Mouse (Mus musculus) heart, adult 2 months (tissue): ENCODE measurements around the gene Gpr1.

Source experiments
- CTCF ChIP-seq: fragments of 200-600 bp; IDR thresholded peaks from 2 replicates; pipeline ENCODE4 v1.8.1; 2022; ENCODE audit warnings: antibody characterized with exemption, mild to moderate bottlenecking, moderate library complexity
- EP300 ChIP-seq: fragments of 200-500 bp; IDR thresholded peaks from 2 replicates; pipeline ENCODE4 v1.6.1; 2011; ENCODE audit warnings: low read depth, low read length, control low read depth; ENCODE audit not compliant: insufficient read depth
- POLR2A ChIP-seq: fragments of 200-500 bp; IDR thresholded peaks from 2 replicates; pipeline ENCODE4 v1.6.1; 2011; ENCODE audit warnings: mild to moderate bottlenecking, low read depth, low read length, control low read depth; ENCODE audit not compliant: insufficient read depth

GRCm38 (mm10) chr1:63137971-63138370 is 76.4 kb downstream of the Gpr1 start:
- no peak for TF ChIP-seq CTCF
- TF ChIP-seq POLR2A = no peak
- no peak for TF ChIP-seq EP300
